Mouse (Mus musculus): ENCODE measurements around the gene Ccr9. TPM values are rescaled to one million over a fixed set of nuclear protein-coding genes. Genes with fewer than 3 reads are reported as not detected.
"Not testable (repeated sequence)": the region's sequence is repeated elsewhere in the genome, so short reads cannot be mapped to it uniquely, and the experiment has no call there.

Ccr9 gene
- total RNA-seq (2015) (0.05 and 0.52 TPM in 2 replicates), total RNA-seq (2017) (0.21 and 0.57 TPM in 2 replicates)

GRCm38 (mm10) chr9:123678327-123679105 lies at the start of gene Ccr9, which contains the start of gene Slc6a20a:
TSS of gene Ccr9 (plus strand) at chr9:123678439.
TSS of gene Slc6a20a (minus strand) at chr9:123678885.
- ATAC-seq (replicated peaks; ENCODE audit: poor library complexity), result peak; percentile 69

- ATAC-seq (replicated peaks; ENCODE audit: poor library complexity), result no peak
These were observed 46.6 kb upstream of the Ccr9 start for GRCm38 (mm10) chr9:123631666-123632065.

- ATAC-seq (replicated peaks; ENCODE audit: poor library complexity), result no peak
These were observed 46.0 kb upstream of the Ccr9 start, which contains the start of gene Slc6a20b for GRCm38 (mm10) chr9:123632281-123632680. TSS of gene Slc6a20b (minus strand) at chr9:123632565.

GRCm38 (mm10) chr9:123632993-123633392 lies 45.2 kb upstream of the Ccr9 start:
- ATAC-seq (replicated peaks; ENCODE audit: poor library complexity), result no peak

GRCm38 (mm10) chr9:123636771-123637170 lies 41.5 kb upstream of the Ccr9 start:
- ATAC-seq (replicated peaks; ENCODE audit: poor library complexity), result no peak

- no peak for ATAC-seq (replicated peaks; ENCODE audit: poor library complexity)
These were observed 40.0 kb upstream of the Ccr9 start for GRCm38 (mm10) chr9:123638231-123638630.

- peak; percentile 94 for ATAC-seq (replicated peaks; ENCODE audit: poor library complexity)
These were observed 39.6 kb upstream of the Ccr9 start for GRCm38 (mm10) chr9:123638668-123639089.

- ATAC-seq (replicated peaks; ENCODE audit: poor library complexity), result no peak
These were observed 38.1 kb upstream of the Ccr9 start for GRCm38 (mm10) chr9:123640106-123640505.

- no peak for ATAC-seq (replicated peaks; ENCODE audit: poor library complexity)
These were observed 28.3 kb upstream of the Ccr9 start for GRCm38 (mm10) chr9:123649785-123650511.

- no peak for ATAC-seq (replicated peaks; ENCODE audit: poor library complexity)
These were observed 26.9 kb upstream of the Ccr9 start for GRCm38 (mm10) chr9:123651369-123651768.

- peak; percentile 81 for ATAC-seq (replicated peaks; ENCODE audit: poor library complexity)
These were observed 20.8 kb upstream of the Ccr9 start for GRCm38 (mm10) chr9:123657457-123657856.

GRCm38 (mm10) chr9:123658981-123659380 lies 19.3 kb upstream of the Ccr9 start:
- ATAC-seq (replicated peaks; ENCODE audit: poor library complexity), result peak; percentile 77

- ATAC-seq (replicated peaks; ENCODE audit: poor library complexity), result not testable (repeated sequence)
These were observed 18.1 kb upstream of the Ccr9 start for GRCm38 (mm10) chr9:123659986-123660676.

- peak; percentile 93 for ATAC-seq (replicated peaks; ENCODE audit: poor library complexity)
These were observed 12.6 kb upstream of the Ccr9 start for GRCm38 (mm10) chr9:123665645-123666044.

- no peak for ATAC-seq (replicated peaks; ENCODE audit: poor library complexity)
These were observed 959 bp downstream of the Ccr9 start for GRCm38 (mm10) chr9:123679198-123679597.

- peak; percentile 63 for ATAC-seq (replicated peaks; ENCODE audit: poor library complexity)
These were observed 5.5 kb downstream of the Ccr9 start for GRCm38 (mm10) chr9:123683704-123684103.

GRCm38 (mm10) chr9:123686206-123686605 lies 8.0 kb downstream of the Ccr9 start:
- ATAC-seq (replicated peaks; ENCODE audit: poor library complexity), result no peak

- peak; percentile 74 for ATAC-seq (replicated peaks; ENCODE audit: poor library complexity)
These were observed 10.0 kb downstream of the Ccr9 start for GRCm38 (mm10) chr9:123688227-123688626.

- no peak for ATAC-seq (replicated peaks; ENCODE audit: poor library complexity)
These were observed 17.5 kb downstream of the Ccr9 start for GRCm38 (mm10) chr9:123695634-123696302.

- ATAC-seq (replicated peaks; ENCODE audit: poor library complexity), result peak; percentile 99
These were observed 23.6 kb downstream of the Ccr9 start for GRCm38 (mm10) chr9:123701822-123702221.

- 0 out of 2 replicates have a peak, but pooled peaks have one; percentile 37 for ATAC-seq (replicated peaks; ENCODE audit: poor library complexity)
These were observed 31.0 kb downstream of the Ccr9 start for GRCm38 (mm10) chr9:123709226-123709625.
